Mouse (Mus musculus): ENCODE results near the gene Fuca2. TPM values are rescaled to one million over a fixed set of nuclear protein-coding genes. Genes with fewer than 3 reads are reported as not detected.

Fuca2 gene
- total RNA-seq, 2 experiments from 2014 or later, result 20.8 to 27.3 TPM

- peak; percentile 95 for ATAC-seq (replicated peaks; ENCODE audit: low FRiP score, low TSS enrichment, poor library complexity, severe bottlenecking)
These were observed 3.0 kb downstream of the Fuca2 start for GRCm38 (mm10) chr10:13502371-13502770.

GRCm38 (mm10) chr10:13521857-13522256 is 22.5 kb downstream of the Fuca2 start:
- peak; percentile 99 for ATAC-seq (replicated peaks; ENCODE audit: low FRiP score, low TSS enrichment, poor library complexity, severe bottlenecking)

GRCm38 (mm10) chr10:13528155-13528554 is 28.8 kb downstream of the Fuca2 start:
- no peak for ATAC-seq (replicated peaks; ENCODE audit: low FRiP score, low TSS enrichment, poor library complexity, severe bottlenecking)

- no peak for ATAC-seq (replicated peaks; ENCODE audit: low FRiP score, low TSS enrichment, poor library complexity, severe bottlenecking)
These were observed 35.4 kb downstream of the Fuca2 start for GRCm38 (mm10) chr10:13534751-13535150.

- no peak for ATAC-seq (replicated peaks; ENCODE audit: low FRiP score, low TSS enrichment, poor library complexity, severe bottlenecking)
These were observed 37.4 kb downstream of the Fuca2 start for GRCm38 (mm10) chr10:13536706-13537105.

DNA sequence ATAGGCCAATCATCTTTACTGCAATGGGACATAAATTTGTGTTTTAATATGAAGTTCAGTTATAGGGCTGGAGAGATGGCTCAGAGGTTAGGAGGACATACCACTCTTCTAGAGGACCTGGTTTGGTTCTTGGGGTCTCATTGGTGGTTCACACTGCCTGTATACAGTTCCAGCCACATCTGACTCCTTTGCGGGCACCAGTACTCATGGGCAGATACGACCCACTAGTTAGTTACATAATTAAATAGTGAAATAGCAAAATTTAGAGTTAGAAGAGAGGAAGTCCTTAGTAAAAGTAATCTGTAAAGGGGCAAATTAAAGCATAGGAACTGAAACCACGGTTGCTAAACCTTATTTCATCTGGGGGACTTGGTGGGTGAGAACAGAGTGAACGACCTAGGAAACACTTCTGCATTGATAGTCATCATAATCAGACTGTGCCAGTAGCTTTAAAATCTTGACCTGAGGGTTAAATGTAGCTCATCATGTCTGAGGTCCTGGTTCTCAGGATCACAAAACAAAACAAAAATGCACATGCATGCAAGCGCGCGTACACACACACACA is 40.5 kb downstream of the Fuca2 start:
- ATAC-seq (replicated peaks; ENCODE audit: low FRiP score, low TSS enrichment, poor library complexity, severe bottlenecking), result no peak

- ATAC-seq (replicated peaks; ENCODE audit: low FRiP score, low TSS enrichment, poor library complexity, severe bottlenecking), result no peak
These were observed 42.4 kb downstream of the Fuca2 start for GRCm38 (mm10) chr10:13541721-13542120.

DNA sequence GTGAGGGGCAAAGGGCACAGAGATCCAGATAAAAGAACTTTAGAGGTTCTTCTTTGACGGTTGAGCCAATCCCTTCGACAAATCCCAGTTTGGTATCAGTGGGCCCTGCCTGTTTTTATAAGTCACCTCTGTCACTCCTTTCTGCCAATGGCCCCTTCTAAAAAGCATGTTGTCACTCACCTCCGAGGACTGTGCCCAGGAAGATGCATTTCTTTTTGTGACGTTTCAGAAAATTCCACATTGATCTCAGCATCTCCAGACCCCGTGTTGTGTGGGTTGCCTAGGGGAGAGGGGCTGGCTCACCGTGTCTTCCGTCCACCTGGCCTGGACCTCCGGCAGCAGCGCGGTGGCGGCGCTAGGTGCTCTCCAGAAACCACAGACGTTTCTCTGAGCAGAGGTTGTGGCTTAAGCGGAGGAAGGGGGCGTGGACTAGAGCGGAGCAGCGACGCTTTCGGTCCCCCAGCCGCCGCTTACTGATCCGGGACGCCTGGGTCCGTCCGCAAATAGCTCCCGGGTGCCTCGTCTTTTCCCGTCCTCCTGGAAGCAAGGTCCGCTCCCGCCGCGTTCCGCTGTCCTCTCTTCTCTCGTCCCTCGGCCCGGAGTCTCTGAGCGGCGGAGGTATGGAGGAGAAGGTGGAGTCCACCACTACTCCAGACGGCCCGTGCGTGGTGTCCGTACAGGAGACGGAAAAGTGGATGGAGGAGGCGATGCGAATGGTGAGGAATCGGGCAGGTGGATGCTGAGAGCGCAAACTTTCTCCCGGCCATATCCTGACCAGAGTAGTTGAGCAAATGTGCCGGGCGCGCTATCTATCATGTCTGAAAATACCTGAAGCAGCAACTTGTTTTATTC is 53.5 kb downstream of the Fuca2 start, which contains the start of the genes Adat2 and Pex3:
Gene Adat2 (plus strand): TSS at position 249 of the 852 bp plus-strand sequence.
Gene Pex3 (minus strand): TSS at position 497 of the 852 bp plus-strand sequence.
- ATAC-seq (replicated peaks; ENCODE audit: low FRiP score, low TSS enrichment, poor library complexity, severe bottlenecking), result peak; percentile 98

DNA sequence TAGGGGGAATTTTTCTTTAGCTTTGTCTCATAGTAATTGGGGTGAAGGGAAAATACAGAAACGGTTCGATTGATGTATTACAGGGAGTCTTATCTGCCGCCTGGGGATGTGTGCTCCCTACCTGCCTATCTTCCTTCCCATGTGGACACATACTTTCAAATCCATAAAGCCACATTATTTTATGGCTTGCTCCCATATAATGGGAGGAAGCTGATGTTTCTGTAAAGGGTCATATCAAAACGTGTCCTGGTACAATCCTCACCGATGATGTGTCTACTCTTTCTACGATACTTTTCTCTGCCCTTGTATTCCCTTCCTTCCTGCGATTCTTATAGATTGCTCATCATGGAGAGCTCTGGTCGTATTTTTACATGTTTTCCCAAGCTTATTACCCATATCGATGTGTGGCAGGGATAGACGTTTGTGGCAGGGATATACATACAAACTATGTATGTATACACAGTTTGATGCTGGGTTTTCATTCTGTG is 54.2 kb downstream of the Fuca2 start:
- peak; percentile 49 for ATAC-seq (replicated peaks; ENCODE audit: low FRiP score, low TSS enrichment, poor library complexity, severe bottlenecking)

DNA sequence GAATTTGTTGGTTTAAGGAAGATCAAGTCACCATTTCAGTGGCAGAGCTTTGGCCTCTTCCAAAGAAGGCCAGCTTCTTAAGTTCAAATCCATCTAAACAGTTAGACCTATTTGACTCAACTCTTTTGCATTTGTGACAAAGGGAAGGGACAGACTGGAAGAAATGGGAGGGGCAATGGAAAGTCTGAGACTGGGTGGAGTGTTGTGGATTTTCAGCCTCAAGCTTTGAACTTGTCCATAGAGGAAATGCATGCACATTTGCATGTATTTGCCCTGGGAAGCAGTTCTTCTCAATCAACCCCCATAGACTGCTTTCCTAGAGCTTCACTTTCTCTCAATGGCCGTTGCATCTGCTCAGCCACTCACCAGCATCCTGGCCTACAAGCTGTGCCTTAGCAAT is 55.0 kb downstream of the Fuca2 start:
- ATAC-seq (replicated peaks; ENCODE audit: low FRiP score, low TSS enrichment, poor library complexity, severe bottlenecking), result no peak

GRCm38 (mm10) chr10:13560014-13560674 is 60.8 kb downstream of the Fuca2 start:
- no peak for ATAC-seq (replicated peaks; ENCODE audit: low FRiP score, low TSS enrichment, poor library complexity, severe bottlenecking)

DNA sequence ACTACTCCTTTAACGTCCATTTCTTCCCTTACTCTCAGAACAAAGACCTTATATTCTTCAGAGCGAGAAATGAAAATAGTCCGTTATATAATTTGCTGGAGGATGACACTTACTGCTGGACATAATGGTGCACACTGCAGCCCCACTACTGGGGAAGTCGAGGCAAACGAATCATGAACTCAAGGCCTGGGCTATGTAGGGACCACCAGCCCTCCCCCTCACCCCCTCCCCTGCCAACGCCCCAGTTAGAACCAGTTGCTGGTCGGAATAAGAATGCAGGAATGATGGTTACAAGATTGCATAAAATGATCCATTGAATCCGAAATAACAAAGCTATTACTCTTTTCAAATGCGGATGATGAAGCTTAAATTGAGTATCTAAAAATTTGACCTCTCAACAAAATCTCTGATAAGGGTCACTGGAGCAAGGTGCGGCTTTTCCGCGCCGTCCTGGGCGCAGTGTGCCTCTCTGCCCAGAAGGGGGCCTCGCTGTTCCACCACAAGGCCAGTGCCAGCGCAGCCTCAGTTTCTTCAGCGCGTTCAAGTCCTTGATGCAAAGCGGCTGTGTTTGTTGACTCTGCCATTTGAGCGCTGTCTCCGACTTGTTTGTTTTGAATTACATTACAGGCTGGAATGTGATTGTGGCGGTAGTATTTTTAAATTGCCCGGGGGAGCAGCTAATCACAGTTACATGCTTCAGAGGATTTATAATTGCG is 65.2 kb downstream of the Fuca2 start:
- ATAC-seq (replicated peaks; ENCODE audit: low FRiP score, low TSS enrichment, poor library complexity, severe bottlenecking), result peak; percentile 88

DNA sequence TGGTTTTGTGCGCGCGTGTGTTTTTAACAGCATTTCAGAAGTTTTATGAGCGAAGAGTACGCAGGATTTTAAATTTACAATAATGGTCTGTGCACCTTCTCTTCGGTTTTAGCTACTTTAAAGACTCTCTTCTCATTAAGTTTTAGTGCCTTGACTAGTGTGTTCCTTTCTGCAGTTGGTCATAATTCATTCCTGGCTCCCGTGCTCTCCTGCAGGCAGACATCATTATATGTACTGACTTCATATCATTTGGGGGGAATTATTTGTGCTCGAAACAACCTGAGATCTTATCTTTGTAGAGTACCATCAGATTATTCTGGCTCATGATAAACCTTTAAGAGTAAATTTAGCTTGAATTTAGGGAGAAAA is 65.7 kb downstream of the Fuca2 start:
- no peak for ATAC-seq (replicated peaks; ENCODE audit: low FRiP score, low TSS enrichment, poor library complexity, severe bottlenecking)

DNA sequence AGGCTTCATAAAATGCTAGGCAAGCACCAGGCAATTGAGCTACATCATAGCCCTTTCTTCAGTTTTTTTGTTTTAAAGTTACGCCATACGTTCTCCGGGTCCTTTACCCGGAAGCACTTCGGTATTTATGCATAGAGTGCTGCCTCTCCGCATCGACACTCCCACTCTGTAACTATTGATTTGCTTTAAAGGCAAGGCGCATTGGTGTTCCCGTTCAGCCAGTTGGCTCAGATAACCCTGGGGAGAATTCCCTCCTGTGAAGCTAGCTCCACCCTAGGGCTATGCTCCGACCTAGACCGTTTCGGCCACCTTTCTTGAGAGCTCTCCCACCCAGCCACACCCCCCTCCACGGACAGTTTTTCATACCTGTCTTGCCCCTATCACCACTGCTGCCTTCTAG is 67.1 kb downstream of the Fuca2 start:
- no peak for ATAC-seq (replicated peaks; ENCODE audit: low FRiP score, low TSS enrichment, poor library complexity, severe bottlenecking)

Other genes with a start within 250 kb of the Fuca2 start
- gene Phactr2, start 25.1 kb upstream of the Fuca2 start, total RNA-seq (2014; fragmentation: Nextera tagmentation), result 8.5 and 10.1 TPM in 2 replicates
- gene Phactr2, start 25.1 kb upstream of the Fuca2 start, total RNA-seq (2017), result 4.8 and 10.1 TPM in 2 replicates
- gene Adat2, start 53.4 kb downstream of the Fuca2 start, total RNA-seq (2014; fragmentation: Nextera tagmentation), result 14.1 and 19.4 TPM in 2 replicates
- gene Adat2, start 53.4 kb downstream of the Fuca2 start, total RNA-seq (2017), result 4.4 and 5.3 TPM in 2 replicates
- gene Pex3, start 53.6 kb downstream of the Fuca2 start, total RNA-seq (2014; fragmentation: Nextera tagmentation), result 25.5 and 29.3 TPM in 2 replicates
- 15.7 and 24.0 TPM in 2 replicates for gene Pex3, start 53.6 kb downstream of the Fuca2 start, total RNA-seq (2017)

Measured in megakaryocyte-erythroid progenitor cell, adult 5-6 weeks (primary cell).